Mouse (Mus musculus) lung, postnatal 36 days (tissue): ENCODE results near the gene Smtnl1.
"Not testable (repeated sequence)": the region's sequence is repeated elsewhere in the genome, so short reads cannot be mapped to it uniquely, and the experiment has no call there.

Source experiments
- DNase-seq: peaks from one replicate; pipeline ENCODE4 v3.0.0; 2022; ENCODE audit warnings: mixed read lengths

The Smtnl1 gene

DNA sequence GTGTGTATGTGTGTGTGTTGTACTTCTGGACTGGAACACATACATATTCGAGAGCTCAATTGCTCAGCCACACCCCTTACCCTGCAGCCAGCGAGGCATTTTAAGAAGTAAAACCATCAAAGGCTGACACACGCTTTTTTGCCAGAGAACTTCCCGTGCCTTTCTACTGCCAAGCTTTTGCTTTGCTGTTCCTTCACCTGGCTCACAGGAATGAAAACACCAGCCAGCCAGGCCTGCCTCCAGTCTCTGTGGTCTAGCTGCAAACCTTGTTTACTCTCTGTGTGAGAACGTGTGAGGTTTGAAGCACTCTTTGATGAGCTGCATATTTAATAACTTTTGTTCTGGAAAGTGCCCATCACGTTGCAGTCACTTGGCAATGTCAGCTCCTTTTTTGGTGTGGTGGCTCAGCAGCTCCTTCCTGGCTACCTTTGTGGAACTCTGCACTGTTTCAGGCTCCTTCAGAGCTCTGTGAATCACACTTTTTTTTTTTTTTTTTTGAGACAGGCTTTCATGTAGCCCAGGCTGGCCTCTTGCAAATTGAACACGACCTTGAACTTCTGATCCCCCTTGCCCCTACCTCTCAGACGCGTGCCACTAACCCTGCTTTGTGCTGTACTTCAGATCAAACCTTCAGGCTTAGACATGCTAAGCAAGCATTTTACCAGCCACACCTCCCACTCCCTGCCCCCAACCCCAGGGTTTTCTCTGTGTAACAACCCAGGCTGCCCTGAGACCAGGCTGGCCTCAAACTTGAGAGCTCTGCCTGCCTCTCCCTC, 15.6 kb upstream of the Smtnl1 start:
- DNase-seq, result peak; percentile 11

DNA sequence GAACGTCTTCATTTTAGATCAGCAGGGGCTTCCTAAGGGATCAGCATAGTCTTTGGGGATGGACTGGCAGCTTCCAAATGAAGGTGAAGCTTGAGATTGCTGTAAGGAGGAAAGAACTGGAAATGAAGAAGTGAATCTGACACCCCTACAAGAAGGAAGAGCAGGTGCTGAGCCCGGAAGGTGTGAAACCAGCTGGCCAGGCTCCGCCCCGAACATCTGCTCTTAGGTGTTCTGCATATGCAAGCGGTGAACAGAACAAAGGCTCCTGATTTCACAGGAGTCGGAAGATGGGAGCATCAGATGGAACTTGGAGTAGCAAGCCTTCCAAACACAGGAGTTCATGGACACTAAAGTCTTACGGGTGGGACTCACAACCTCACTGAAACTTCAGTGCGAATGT, 14.7 kb upstream of the Smtnl1 start:
- DNase-seq, result no peak

DNA sequence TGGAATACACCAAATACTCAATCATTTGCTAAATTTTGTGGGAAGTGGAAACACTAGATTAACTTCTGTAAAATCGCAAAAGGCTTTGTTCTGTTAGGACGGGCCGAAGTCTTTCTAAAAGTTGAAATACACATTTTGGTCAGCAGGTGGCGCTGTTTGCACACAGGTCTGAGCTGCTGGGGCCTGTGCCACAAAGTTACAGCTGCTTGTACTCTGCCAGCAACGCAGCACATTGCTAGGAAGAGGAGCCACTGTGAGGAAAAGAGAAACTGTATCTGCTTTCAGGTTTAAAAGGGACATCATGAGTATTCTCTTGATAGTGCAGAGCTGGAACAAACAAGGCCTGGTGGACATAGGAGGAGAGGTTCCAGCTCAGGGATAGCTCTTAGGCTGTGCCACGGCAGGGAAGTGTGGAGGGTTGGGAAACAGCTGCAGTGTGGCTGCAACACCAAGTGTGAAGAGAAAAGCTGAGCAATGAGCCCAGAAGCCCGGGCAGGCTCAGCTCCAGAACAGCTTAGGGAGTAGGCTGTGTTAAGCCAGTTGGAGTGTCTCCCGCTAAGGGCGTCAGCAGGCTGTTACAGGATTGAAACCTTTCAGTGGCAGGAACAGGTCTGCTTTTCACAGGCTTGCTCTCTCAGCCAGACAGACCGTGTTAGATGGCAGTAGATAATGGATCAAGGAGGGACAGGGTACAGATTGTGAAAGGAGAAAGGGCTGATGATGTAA, 9.4 kb upstream of the Smtnl1 start:
- DNase-seq, result peak; percentile 92

DNA sequence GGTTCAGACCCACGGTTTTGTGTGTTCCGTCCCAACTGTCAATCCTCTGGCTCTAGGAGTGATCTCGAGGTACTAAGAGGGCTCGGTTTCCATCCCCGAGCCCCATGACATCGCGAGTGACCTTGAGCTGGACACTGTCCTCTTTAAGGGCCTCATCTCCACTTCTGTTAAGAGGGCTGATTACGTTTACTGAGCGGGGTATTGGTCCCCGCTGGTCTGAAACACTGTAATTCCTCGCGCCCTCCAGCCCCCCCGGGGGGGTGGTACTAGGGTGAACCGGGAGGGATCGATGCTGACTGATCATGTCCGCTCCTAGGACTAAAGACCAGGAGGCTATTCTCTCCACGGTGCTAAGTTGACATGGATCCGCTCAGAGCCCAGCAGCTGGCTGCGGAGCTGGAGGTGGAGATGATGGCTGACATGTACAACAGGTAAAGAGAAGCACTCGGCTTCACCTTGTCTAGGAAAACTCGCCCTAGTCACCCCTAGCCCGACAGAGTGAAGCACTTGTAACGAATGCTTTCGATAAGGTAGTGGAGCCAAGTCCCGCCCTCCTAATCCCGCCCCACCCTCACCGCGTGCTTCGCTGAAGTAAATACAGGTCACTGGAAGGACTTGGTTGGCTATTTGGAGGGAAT, 5.0 kb upstream of the Smtnl1 start:
- DNase-seq, result peak; percentile 21

DNA sequence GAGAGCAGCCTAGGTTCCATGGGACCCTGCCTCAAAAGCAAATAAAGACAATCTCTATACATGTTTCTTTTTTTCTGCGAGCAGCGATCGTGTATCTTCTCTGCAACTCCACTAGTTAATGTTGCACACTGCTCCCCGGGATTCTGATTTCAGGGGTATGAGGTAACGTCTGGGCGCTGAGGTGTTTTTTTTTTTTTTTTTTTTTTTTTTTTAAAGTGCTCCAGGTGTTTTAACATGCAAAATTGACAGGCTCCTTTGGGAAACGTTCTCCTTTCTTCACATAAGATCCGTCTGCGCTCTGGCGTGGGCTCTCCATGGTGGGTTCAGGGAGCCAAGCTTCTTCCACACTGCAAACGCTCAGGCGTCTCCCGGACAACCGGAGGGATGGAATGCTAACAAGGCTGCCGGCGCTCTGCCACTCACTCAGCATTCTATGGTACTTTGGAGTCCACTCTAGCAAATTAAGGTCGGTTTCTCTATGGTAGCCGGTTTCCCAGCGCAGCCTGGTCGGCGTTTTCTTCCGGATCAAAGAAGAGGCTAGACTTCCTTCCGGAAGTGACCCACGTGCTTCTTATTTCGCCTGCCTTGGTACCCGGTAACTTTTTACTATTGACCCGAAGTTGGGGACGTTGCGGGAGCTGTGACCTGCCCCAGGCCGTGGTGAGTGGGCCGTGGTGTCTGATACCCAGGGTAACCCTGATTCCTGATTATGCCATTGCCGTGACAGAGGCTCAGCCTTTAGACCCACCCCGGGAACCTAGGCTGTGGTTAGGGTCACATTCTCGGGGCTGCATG, 4.2 kb upstream of the Smtnl1 start, which contains the start of gene Timm10:
Gene Timm10, plus strand, starts transcription at position 510 of the 795 bp plus-strand sequence.
- DNase-seq, result peak; percentile 95

DNA sequence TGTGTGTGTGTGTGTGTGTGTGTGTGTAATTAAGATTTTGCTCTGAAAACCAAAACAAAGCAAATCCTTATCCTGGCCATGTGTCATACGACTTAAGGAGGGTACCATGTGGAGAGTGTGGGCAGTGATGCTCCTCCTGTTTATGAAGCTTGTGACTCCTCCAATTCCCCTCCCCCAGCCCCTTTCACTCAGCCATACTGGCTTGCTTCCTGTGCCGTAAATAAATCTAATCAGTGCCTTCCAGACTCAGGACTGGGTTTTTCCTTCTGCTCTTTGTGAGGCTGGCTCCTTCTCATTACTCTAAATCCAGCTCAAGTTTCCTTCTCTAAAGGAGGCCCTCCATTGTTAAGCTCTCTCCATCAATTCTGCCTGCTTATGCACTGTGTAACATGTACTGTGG, 785 bp upstream of the Smtnl1 start:
- no peak for DNase-seq

DNA sequence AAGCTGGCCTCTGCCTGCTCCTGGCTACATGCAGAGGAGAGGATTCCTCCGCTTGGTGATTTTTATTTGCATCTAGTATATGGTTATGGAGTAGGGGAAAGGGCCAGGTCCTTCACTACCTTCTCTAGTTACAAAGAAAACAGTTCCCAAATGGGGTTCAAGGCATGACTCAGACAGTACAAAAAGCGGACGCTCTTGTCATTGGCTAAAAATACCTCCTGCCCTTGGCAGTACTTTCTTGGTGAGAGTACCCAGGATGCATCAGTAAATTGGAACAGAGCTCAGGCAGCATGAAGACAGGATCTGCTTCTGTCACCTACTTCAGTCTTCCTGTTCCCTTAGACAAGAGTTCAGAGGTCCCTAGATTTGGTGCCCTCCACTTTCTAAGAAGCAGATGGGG, 2.6 kb downstream of the Smtnl1 start:
- DNase-seq, result no peak

DNA sequence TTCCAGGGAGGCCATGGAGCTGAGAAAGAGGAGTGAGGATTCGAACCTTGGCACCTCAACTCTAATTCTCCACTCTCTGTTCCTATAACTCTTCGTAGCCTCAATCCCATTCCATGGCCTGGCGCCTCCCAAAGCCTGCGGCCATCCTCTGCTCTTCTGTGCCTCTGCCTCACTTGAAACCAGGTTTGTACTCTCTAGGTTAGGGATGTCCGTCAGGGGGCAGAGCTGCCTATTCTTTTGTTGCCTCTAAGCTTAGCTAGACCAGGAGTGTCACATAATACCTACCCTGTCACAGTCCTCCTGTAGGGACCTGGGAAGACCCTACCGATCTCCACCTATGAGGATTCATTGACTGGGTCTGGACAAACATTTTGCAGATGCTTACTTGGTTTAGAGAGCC, 9.8 kb downstream of the Smtnl1 start:
- no peak for DNase-seq

DNA sequence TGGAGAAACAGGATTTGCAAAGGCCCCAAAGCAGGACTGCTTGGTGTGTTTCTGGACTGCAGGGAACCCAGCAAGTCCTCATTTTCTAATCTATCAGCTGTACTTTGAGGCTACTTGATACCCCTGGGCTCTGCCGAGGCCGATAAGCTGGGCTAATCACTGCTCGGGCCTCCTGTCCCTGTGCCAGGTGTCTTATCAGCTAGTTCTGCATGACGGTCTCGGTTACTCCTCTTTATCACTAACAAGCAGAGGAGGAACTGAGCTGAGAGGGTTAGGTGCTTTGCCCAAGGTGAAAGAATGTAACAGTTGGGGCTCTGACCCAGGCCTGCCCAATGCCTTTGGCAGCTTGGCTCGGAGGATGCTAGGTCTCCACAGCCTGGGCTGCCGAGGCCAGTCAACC, 10.6 kb downstream of the Smtnl1 start:
- DNase-seq, result no peak

DNA sequence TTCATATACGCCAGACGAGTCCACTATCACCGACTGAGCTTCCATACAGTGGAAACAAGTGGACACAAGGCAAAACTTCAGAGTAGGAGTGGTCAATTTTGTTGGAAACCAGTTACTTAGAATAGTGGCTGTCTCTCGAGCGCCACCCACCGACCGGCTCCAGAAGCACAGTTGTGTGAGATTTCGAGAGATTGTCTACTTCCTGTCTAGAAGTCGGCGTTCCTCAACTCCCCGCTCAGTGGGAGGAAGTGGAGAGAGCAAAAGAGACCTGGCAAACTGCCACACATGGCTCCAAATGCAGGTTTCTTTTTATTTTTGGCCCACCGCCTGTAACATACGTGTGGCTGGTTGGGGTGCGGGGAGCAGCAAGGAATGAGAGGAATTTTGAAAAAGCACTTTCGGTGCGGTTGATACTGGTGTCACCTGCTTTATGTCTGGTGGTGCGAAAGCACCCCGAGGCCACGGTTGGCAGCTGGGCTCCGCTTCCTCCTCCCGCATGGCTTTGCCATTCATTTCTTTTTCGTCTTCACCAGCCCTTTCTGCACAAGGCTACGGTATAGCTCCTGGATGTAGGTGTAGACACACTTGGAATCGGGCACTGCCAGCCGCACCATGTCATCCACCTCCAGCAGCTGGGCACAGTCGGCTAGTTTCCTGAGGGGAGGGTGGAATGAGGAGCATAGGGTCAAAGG, 11.4 kb downstream of the Smtnl1 start:
- DNase-seq, result peak; percentile 96

DNA sequence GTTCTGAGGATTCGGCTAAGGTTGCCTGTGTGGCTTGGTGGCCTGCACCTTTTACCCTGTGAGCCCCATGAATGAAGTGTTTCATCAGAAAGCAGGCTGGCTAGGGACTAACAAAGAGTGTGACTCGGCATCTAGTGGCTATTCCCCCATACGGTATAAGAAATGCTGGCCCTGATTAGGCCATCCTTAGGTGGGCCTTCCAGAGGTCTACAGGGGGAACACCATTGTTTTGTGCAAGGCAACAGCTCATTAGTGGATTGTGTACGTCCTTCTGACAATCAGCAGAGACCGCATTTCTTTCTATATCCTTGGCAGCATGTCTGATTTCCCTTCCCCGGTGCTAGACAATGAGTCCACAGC, 11.9 kb downstream of the Smtnl1 start:
- DNase-seq, result no peak

DNA sequence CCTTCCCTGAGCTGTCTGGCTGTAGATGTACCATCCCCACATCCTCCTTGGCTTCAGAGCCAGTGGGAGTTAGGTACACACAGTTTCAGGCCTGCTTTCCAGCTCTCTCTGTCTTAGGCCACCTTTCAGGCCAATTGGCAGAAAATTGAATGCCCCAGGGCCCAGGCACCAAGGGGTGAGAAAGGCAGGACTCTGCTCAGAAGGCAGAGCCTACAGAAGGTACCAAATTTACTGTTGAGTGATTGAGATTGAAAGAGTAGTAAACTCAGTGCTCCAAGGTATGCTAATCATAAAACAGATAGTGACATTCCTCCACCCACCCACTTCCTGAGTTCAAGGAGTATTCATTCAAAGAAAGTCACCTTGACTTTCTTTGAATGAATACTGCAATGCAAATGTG, 13.1 kb downstream of the Smtnl1 start:
- no peak for DNase-seq

DNA sequence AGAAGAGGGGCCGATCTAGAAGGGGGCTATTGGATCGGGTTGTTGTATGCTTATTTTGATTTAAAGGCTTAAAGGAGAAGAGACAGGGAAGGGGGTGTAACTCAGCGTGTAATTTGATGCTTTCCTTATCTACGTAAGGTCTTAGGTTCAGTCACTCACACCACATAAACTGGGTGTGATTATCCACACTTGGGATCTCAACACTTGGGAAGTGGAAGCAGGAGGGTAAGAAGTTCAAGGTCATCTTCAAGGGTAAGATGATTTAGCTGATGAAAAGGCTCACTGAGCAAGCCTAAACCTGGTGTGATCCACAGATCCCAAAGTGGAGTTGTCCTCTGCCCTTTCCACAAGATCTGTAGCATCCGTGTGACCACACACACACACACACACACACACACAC, 15.9 kb downstream of the Smtnl1 start:
- no peak for DNase-seq

DNA sequence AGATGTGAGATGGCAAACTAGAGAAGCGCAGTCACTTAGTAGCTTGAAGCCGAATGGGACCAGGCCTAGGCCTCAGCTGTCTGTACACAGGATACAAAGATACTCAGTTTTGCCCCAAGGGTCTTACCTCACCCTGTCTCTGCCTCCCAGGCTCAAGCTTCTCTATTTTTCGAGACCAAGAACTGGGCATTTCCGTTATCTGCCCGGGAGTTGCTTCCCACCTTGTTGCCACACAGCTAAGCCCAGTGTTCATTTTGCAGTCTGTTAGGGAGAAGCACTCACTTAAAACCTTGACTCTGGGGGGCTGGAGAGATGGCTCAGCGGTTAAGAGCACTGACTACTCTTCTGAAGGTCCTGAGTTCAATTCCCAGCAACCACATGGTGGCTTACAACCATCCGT, 18.5 kb downstream of the Smtnl1 start:
- DNase-seq, result no peak

DNA sequence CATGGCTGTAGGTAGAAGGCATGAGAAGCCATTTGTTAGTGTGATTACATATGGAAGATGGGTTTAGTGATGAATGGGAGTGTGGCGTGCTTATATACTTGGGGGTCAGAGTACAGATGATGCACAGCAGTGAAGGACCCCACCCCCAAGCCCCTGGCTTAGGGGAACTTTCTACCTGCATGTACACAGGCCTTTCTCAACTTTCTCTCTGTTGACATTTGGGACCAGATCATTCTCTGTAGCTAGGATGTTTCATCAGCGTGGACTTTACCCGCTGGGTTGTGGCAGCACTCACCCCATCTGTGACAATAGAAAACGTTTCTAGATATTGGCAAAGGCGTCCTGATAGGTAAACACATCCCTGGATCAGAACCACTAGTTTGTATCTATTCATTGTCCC, 21.2 kb downstream of the Smtnl1 start:
- DNase-seq, result not testable (repeated sequence)

DNA sequence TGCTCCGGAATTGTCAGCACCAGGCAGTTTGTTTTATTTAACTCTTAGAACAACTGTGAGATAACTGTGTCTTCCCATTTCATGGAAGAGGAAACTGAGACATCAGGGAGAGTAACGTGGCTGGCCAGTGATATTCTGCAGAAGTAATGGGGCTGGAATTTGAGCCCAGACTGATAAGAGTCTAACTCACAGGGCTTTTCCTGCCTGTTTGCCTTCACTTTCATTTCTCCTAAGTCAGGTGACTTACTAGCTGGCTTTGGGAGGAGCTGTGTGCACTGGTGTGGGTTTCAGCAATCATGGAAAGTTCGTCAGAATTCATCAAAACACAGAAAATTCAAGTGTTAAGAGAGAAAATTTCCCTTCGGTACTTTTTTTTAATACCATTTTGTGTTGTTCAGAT, 22.1 kb downstream of the Smtnl1 start:
- DNase-seq, result peak; percentile 33

DNA sequence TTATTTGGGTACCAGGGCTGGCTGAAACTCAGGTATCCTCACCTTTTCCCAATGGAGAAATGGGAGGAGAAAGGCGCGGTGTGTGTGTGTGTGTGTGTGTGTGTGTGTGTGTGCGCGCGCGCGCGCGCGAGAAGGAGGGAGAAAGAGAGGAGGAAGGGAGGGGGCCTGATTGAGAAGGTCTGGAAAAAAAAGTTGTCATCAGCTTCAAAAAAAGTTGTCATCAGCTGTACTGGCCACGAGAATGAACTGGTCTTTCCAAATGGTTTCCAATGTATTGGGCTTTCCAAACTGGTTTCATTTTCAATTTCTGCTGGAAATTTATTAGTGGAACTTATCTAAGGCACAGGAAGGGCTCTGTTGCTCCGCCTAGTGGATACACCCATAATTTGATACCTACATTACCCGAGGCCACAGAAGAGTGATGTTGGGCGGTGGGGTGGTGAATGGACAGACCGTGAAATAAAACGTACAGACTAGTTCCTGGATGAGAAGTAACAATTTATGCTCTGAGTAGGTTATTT, 23.4 kb downstream of the Smtnl1 start:
- DNase-seq, result peak; percentile 95

DNA sequence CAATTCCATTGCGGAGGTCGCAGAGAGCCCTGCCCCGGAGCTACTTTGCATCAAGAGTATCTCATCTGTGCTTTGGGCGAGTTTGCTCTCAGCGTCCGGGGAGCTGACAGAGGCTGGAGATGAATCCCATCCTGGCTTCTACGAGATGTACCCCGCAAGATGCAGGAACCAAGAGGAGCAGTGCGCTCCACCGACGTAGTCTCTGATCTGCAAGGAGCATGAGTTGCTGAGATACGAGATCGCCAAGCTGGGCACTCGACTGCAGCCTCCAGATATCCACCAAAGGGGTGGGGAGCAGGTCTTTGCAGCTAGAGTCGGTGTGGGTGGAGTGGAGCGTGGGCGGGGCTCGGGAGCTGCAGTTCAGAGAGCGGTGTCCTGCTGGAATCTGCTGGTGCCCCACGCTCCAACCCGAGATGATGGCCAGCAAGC, 23.9 kb downstream of the Smtnl1 start, which contains the start of gene Ube2l6:
Gene Ube2l6, plus strand, starts transcription at position 336 of the 429 bp plus-strand sequence.
- DNase-seq, result peak; percentile 84

DNA sequence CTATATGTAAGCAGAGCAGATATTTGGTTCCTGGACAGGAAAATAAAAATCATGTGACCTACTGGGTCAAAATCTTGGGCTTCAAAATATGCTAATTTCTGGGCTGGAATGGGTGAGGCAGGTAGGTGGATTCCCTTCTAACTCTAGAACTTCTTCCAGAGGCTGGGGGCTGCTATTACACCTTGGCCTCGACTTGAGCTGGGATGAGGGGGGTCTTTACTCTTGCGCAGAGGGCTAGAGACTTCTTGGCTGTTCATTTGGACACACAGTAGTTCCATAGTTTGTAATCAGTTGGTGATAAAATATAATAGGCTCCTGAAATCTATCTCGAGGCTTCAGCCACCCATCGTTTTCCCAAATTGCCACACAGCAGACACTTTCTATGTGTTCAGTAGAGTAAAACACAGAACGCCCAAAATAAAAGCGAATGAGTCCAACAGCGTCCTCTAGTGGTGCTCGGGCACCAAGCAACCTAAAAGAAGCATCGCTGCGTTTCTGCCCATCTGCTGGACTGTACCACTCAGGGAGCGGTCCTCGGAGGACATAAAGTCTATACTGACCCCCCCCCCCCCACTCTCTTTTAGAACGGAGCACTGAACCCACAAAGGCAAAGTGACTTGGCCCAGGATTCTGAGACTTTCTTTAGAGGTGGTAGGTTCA, 24.5 kb downstream of the Smtnl1 start:
- peak; percentile 88 for DNase-seq

DNA sequence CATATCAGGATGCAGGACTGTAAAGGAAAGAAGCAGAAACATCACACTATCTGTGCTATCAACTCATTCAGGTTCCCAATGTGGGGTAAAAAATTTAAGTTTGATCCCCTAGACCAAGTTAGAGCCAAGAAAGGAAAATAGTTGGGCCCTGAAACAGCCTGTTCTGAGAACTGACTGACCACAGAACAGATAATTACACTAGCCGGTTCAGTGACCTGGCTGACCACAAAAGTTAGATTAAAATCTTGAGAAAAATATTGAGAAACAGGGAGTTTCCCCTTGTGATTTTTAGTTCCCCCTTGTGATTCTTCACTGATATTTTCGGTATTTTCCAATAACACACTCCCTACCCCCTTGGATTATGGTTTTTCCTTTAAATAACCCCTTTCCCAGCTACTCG, 28.6 kb downstream of the Smtnl1 start:
- no peak for DNase-seq

DNA sequence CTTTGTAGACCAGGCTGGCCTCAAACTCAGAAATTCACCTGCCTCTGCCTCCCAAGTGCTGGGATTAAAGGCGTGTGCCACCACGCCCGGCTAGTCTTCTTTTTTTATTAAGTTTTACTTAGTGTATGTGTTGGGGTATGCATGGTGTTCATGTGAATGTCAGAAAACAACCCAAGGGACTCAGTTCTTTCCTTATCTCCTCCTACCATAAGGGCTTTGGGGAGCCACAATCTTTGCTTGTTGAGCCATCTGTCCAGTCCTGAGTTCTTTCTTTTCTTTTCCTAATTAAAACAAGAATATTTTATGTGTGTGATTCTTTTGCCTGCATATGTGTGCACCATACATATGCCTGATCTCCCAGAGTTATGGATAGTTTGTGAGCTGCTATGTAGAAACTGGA, 29.3 kb downstream of the Smtnl1 start:
- no peak for DNase-seq

DNA sequence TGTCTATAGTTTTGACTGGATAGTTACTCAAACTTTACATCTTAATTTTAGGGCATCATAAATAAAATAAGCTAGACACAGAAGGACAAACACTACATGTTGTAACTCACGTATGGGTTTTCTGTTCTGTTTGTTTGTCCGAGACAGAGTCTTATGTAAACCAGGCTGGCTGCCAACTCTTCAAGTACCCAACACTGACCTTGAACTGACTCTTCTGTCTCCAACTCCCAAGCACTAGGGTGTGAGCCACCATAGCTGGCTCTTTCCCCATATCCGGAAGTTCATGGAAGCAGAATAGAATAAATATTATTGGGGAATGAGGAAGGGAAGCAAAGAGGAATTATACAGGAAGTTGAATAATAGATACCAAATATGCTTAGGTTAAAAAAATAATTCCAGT, 29.9 kb downstream of the Smtnl1 start:
- peak; percentile 69 for DNase-seq
